8 mouse cellular contexts compared by ENCODE assay signal in the genomic region with DNA sequence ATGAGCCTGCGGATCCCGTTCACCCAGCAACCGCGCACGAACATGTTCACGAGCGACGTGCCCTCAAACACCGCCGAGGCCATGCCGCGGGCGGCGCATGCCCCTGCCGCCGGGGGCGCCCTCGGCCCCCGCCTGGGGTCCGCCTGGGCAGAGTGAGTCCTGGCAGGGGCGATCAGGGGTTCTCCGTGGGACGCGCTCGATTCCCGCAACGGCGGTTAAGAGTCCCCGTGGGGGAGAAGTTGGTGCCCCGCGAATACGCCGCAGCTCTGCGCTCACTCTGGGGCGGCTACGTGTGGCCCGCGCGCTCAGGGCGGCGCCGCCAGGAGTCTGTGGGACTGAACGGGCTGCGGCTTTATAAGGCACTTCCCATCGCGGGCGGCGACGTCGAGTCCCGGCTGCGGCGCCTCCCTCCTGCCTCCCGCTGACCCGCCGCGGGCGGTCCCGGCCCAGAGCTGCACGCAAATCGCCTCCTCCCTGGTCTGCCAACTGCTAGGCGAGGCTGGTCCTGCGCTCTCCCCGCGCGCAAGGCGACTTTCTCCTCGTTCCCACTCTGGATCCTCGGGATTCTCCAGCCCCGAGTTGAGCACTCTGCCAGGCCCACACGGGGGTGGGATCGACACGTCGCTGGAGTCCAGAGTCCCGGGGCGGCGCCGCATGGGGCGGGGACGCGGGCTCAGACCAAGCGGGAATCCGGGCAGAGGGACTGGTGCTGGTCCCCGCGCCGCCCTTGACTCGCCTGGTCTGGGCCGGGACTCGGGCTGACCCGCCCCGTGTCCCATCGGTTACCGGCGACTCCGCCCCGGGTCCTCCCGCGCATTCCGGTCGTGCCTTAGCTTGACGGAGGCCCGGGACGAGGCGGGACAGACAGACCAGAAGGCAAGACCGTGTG. TPM values are rescaled to one million over a fixed set of nuclear protein-coding genes. Genes with fewer than 3 reads are reported as not detected.
DNase-seq lines count a peak whose midpoint lies in the region; TF ChIP-seq lines count a peak whose summit lies in the region.

No protein-coding gene starts in this region.

- peaks cover 29% of the 10 kb centered on the region for H3K4me1 ChIP-seq in E14TG2a.4 (replicated peaks; ENCODE audit: low read depth, low read length)
- H3K4me1 ChIP-seq in hindbrain, embryonic 10.5 days (replicated peaks), result peaks cover 38% of the 10 kb centered on the region

- no peaks in the 10 kb centered on the region for H3K9me3 ChIP-seq in E14TG2a.4 (ENCODE audit: low read length)
- H3K9me3 ChIP-seq in hindbrain, embryonic 10.5 days, result no peaks in the 10 kb centered on the region

- no peak for TF ChIP-seq CTCF in E14TG2a.4 (conservative IDR thresholded peaks at IDR 0.05; ENCODE audit: low read length)

- H3K27me3 ChIP-seq in E14TG2a.4 (ENCODE audit: insufficient read depth, low read length), result peaks cover 93% of the 10 kb centered on the region
- peaks cover 71% of the 10 kb centered on the region for H3K27me3 ChIP-seq in hindbrain, embryonic 10.5 days (ENCODE audit: insufficient read depth, poor library complexity, severe bottlenecking)

- H3K27ac ChIP-seq in hindbrain, embryonic 10.5 days, result peak overlapping the region; percentile 88

- peak; percentile 30 to 39 for DNase-seq in adrenal gland, postnatal 4 days (ENCODE audit: low spot score in 2 of 2)
- DNase-seq in frontal cortex, postnatal 25 days (ENCODE audit: low spot score in 2 of 2), result peak; percentile 12 to 20
- DNase-seq in hindbrain, embryonic 10.5 days (ENCODE audit: low spot score), result peak; percentile 65
- peak; percentile 62 to 69 for DNase-seq in layer of hippocampus, postnatal 10 days (ENCODE audit: low spot score in 2 of 2)
- peak; percentile 87 for DNase-seq in lung, postnatal 25 days (ENCODE audit: low spot score)
- peak; percentile 67 for DNase-seq in retina, postnatal 1 day
- DNase-seq in urinary bladder, adult 18-20 months (ENCODE audit: low spot score in 2 of 2), result peak; percentile 64 to 74

- peak overlapping the region; percentile 84 for H3K4me3 ChIP-seq in E14TG2a.4 (replicated peaks; ENCODE audit: low read length)
- peak overlapping the region; percentile 64 for H3K4me3 ChIP-seq in hindbrain, embryonic 10.5 days

- H3K36me3 ChIP-seq in E14TG2a.4 (ENCODE audit: insufficient read depth, low read length), result no peaks in the 10 kb centered on the region
- no peaks in the 10 kb centered on the region for H3K36me3 ChIP-seq in hindbrain, embryonic 10.5 days

- under 1% methylated on average over 105 of the region's 105 CpGs for WGBS in hindbrain, embryonic 10.5 days

RNA-seq across cellular contexts. Expression of gene Pxdc1, which starts 0.7 kb away (rescaled TPM):
- 1 to 10 TPM; 4.6 to 7.9 TPM for total RNA-seq in adrenal gland, postnatal 4 days (2021)
- 3.2 and 3.6 TPM in 2 replicates for polyA plus RNA-seq in hindbrain, embryonic 10.5 days (2016; fragmentation: Nextera tagmentation; extraction: Ambion mirVana)
- 10 to 100 TPM; 14.1 to 14.7 TPM for total RNA-seq in layer of hippocampus, postnatal 10 days (2021)

Comparison
In these comparisons a context has a peak if more than half of its experiments do, and no peak if none do; other contexts are left out.
1. Peak in every context shown above with its lines: DNase-seq, H3K4me3 ChIP-seq and H3K27ac ChIP-seq.
2. DNase-seq: peak in every context shown above with its lines; median percentile 87 in lung, postnatal 25 days; 69 in urinary bladder, adult 18-20 months; 67 in retina, postnatal 1 day; 66 in layer of hippocampus, postnatal 10 days; 65 in hindbrain, embryonic 10.5 days; 34 in adrenal gland, postnatal 4 days; 16 in frontal cortex, postnatal 25 days.